Mouse (Mus musculus): ENCODE data around the gene Necab3. TPM values are rescaled to one million over a fixed set of nuclear protein-coding genes. Genes with fewer than 3 reads are reported as not detected.

The Necab3 gene
- polyA plus RNA-seq, 1 experiment from 2014 or later, result 1.2 TPM

DNA sequence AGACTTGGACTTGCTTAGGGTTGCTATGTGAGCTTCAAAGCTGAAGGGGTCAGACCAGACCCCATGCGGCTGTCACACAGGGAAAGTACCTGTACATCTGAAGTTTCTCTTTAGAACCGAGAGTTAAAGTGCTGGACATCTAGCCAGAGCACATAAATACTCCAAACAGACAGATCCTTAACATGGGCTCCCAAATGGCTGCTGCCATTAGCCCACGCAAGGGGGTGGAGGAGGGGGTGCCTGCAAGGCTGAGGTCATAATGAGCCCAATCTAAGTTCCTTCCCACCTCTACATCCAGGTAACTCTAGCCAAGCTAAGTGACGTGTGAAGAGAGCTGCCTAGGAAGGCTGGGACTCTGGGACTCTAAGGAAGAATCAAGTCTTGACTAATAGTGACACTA is 7.2 kb downstream of the Necab3 start, which contains the start of gene Actl10:
Gene Actl10 (plus strand): TSS at position 301 of the 400 bp plus-strand sequence.
- 0 out of 2 replicates have a peak within 1 kb of the TSS, but pooled peaks have one; percentile 1 for H3K9ac ChIP-seq
- H3K36me3 ChIP-seq, result no peaks in the 10 kb centered on the region
- ATAC-seq, result no peak
- 0 out of 2 replicates have a peak within 1 kb of the TSS, but pooled peaks have one; percentile 5 for H3K4me3 ChIP-seq (replicated peaks)
- no peaks in the 10 kb centered on the region for H3K9me3 ChIP-seq
- peaks cover 18% of the 10 kb centered on the region for H3K4me1 ChIP-seq (replicated peaks)
- peak within 1 kb of the TSS; percentile 48 for H3K4me2 ChIP-seq (replicated peaks)
- WGBS, result 78% methylated on average over 4 of the region's 4 CpGs
- H3K27me3 ChIP-seq (replicated peaks), result peaks cover 28% of the 10 kb centered on the region
- no peak within 1 kb of the TSS for H3K27ac ChIP-seq

DNA sequence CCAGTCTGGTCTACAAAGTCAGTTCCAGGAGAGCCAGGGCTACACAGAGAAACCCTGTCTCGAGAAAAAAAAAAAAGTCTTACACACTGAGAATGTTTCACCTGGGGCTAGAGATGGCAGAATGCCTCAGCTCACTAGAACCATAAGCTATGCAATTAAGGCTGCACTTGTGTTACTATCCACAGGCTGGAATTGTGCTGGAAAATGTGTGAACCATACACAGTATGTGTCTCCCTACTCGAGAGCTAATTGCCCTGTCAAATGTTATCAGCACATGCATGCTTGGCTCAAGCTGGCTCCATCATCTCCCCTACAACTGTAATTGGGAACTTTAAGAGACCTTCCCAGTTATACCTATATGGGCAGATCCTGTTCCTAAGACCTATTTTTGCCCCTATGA is 7.8 kb downstream of the Necab3 start:
- Histone ChIP-seq H3K4me2 (replicated peaks) (no peak overlapping the region), H3K9me3 (no peaks in the 10 kb centered on the region), H3K4me3 (replicated peaks) (no peak overlapping the region), H3K27me3 (replicated peaks) (peaks cover 28% of the 10 kb centered on the region), H3K36me3 (no peaks in the 10 kb centered on the region), H3K9ac (no peak overlapping the region), H3K4me1 (replicated peaks) (peaks cover 18% of the 10 kb centered on the region), H3K27ac (no peak overlapping the region)
- WGBS, result 75% methylated on average over 2 of the region's 2 CpGs
- ATAC-seq, result no peak

DNA sequence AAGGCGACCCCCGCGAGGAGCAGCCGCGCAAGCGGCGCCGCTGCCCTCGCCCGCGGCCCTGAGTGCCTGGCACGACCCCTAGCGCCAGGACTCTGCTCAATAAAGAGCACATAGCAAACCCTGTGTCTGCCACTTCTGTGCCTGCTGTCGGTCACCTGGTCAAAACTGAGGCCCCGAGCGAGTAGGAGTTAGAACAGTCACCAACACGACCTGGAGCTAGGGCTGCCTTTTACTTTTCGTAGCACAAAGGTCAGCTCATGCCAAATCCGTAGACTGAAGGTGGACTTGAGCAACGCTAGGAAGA is 8.9 kb downstream of the Necab3 start:
- WGBS, result 16% methylated on average over 20 of the region's 20 CpGs
- peaks cover 18% of the 10 kb centered on the region for H3K4me1 ChIP-seq (replicated peaks)
- H3K27ac ChIP-seq, result no peak overlapping the region
- peaks cover 28% of the 10 kb centered on the region for H3K27me3 ChIP-seq (replicated peaks)
- peak overlapping the region; percentile 44 for H3K4me3 ChIP-seq (replicated peaks)
- no peaks in the 10 kb centered on the region for H3K9me3 ChIP-seq
- H3K4me2 ChIP-seq (replicated peaks), result peak overlapping the region; percentile 92
- no peaks in the 10 kb centered on the region for H3K36me3 ChIP-seq
- no peak overlapping the region for H3K9ac ChIP-seq
- ATAC-seq, result 0 out of 2 replicates have a peak, but pooled peaks have one; percentile 6

DNA sequence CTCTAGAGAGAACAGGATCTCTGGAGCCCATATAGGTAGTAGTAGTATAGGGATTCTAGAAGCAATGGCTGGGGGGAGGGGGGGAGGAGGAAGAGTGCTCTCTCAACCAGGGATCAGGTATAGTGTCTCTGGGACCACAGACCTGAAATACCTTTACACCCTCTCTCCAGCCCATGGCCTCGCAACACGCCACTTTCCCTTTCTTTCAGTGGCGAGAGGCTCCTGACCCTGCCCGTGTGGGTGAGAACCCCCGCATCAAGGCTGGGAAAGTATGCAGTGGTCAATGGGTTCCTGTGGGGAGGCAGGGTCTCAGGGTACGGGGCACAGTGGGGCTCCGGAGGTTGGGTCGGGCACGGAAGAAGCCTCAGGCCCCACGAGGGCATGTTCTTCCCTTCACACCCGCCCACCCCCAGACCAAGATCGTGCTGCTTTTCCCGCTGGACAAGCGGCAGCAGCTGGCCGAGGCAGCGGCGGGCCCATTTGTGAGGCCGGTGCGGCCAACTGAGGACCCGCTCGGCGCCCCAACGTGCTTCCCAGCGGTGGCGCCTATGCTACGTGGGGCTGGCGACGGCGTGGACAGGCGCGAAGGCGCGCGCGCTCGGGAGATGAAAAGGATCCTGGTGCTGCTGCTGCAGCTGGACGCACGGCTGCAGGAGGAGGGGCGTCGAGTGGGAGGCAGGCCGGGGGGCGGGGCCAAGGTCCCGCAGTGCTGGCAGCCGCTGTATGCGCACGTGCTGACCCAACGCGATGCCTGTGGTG is 9.4 kb downstream of the Necab3 start:
- Histone ChIP-seq H3K9ac (peak overlapping the region; percentile 53), H3K36me3 (no peaks in the 10 kb centered on the region), H3K4me1 (replicated peaks) (peaks cover 18% of the 10 kb centered on the region), H3K27me3 (replicated peaks) (peaks cover 28% of the 10 kb centered on the region), H3K9me3 (no peaks in the 10 kb centered on the region), H3K4me3 (replicated peaks) (peak overlapping the region; percentile 44), H3K27ac (no peak overlapping the region), H3K4me2 (replicated peaks) (peak overlapping the region; percentile 92)
- WGBS, result 4% methylated on average over 47 of the region's 48 CpGs
- ATAC-seq, result peak; percentile 86

DNA sequence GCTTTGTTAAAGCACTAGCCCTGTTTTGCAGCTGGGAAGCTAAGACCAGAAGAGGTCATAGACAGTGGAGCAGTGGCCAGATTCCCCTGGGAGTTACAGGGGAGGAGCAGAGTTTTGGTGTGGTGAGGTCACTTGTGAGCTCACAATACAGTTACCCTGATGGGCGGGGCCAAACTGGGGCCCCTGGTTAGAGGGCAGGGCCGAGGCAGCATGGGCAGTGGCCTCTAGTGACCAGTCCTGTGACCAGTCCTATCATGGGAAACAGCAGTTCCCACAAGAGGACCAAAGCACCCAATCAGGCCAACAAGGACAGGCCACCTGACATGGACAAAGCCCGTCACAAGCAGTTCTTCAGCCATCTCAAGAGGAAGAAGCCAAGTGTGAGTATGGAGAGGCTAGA is 10.0 kb downstream of the Necab3 start:
- H3K4me1 ChIP-seq (replicated peaks), result peaks cover 20% of the 10 kb centered on the region
- WGBS, result 56% methylated on average over 3 of the region's 3 CpGs
- no peaks in the 10 kb centered on the region for H3K36me3 ChIP-seq
- peak overlapping the region; percentile 92; the same call in 1 of the 2 replicates for H3K4me2 ChIP-seq (replicated peaks)
- no peak overlapping the region for H3K27ac ChIP-seq
- H3K27me3 ChIP-seq (replicated peaks), result peaks cover 28% of the 10 kb centered on the region
- H3K9me3 ChIP-seq, result no peaks in the 10 kb centered on the region
- no peak overlapping the region for H3K4me3 ChIP-seq (replicated peaks)
- H3K9ac ChIP-seq, result no peak overlapping the region
- no peak for ATAC-seq

DNA sequence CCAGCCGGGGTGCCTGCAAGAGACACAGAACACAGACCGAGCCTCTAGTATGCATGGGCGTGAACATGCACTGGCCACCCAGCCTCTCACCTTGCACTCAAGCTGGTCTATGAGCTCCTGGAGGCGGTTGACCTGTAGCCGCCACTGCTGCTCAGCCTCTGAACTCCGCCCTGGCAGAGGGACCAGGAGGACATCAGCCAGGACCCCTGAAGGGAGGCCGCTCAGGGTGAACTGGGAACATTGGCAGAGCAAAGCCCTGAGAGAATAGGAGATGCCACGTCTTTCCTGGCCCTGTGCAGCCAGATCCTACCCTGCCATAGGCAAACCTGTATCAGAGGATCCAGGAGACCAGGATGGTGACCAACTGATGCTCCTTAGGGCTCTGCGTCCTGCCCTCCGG is 12.0 kb downstream of the Necab3 start, which contains the start of gene 1700003F12Rik:
Gene 1700003F12Rik (plus strand): TSS at position 375 of the 400 bp plus-strand sequence.
- WGBS, result 88% methylated on average over 10 of the region's 10 CpGs
- H3K9me3 ChIP-seq, result no peaks in the 10 kb centered on the region
- H3K27me3 ChIP-seq (replicated peaks), result peaks cover 16% of the 10 kb centered on the region
- H3K4me2 ChIP-seq (replicated peaks), result no peak within 1 kb of the TSS
- no peak within 1 kb of the TSS for H3K9ac ChIP-seq
- no peaks in the 10 kb centered on the region for H3K36me3 ChIP-seq
- no peak within 1 kb of the TSS for H3K27ac ChIP-seq
- H3K4me3 ChIP-seq (replicated peaks), result no peak within 1 kb of the TSS
- ATAC-seq, result no peak
- H3K4me1 ChIP-seq (replicated peaks), result peaks cover 13% of the 10 kb centered on the region

DNA sequence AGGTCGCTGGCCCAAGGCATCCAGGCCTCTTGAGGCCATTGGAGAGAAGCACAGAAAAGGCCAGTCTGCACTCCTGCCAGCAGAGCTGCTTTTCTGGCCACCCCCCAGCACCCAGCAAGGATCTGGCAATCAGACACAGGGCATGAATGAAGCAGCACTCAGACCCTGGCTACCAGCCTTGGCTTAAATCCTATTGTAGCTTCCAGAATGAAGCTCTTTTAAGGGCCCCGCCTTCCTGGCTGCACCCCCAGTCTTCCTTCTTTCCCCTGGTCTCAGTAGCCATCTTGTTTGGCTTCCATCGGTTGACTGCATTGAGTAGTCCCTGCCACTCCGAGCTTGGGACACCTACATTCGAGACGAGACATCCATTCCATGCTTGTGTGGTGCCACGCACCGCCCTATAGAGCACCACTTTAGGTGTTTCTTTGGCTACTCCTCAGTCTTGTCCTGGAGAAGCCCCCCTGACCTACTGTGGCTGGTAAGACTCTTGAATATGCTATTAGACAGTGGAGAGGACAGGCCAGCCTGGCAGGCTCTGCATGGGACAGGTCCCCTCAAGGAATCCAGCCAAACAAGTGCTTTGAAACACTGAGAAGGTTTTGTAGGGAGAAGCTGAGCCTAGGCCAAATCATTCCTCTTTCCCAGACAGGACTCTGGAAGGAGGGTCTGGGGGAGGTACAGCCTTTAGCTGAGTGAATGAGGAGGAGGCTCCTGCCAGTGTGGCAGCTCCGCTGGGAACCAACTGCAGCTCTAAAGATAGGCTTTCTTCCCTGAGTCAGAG is 14.9 kb downstream of the Necab3 start:
- H3K4me3 ChIP-seq (replicated peaks), result no peak overlapping the region
- H3K36me3 ChIP-seq, result no peaks in the 10 kb centered on the region
- 0 out of 2 replicates have a peak, but pooled peaks cover 3% of the 10 kb centered on the region for H3K4me1 ChIP-seq (replicated peaks)
- no peaks in the 10 kb centered on the region for H3K27me3 ChIP-seq (replicated peaks)
- 86% methylated on average over 9 of the region's 9 CpGs for WGBS
- no peak overlapping the region for H3K9ac ChIP-seq
- H3K4me2 ChIP-seq (replicated peaks), result no peak overlapping the region
- no peak for ATAC-seq
- H3K9me3 ChIP-seq, result no peaks in the 10 kb centered on the region
- H3K27ac ChIP-seq, result no peak overlapping the region

DNA sequence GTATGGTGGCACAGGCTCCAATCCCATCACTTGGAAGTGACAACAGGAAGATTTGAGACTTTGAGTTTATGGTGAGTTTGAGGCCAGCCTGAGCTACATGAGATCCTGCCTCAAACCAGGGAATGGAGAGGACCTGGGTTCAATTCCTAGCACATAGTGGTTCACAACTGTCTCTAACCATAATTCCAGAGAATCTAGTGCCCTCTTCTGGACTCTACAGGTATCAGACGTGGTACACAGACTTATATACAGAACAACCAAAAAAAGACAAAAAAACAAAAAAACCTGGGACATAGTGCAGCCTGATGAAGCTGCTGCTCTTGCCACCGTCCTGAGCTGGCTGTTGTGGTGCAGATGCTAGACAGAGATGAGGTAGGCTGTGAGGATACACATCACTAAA is 17.1 kb downstream of the Necab3 start:
- no peak for ATAC-seq
- H3K4me1 ChIP-seq (replicated peaks), result 0 out of 2 replicates have a peak, but pooled peaks cover 3% of the 10 kb centered on the region
- no peaks in the 10 kb centered on the region for H3K9me3 ChIP-seq
- no peak overlapping the region for H3K4me3 ChIP-seq (replicated peaks)
- H3K4me2 ChIP-seq (replicated peaks), result no peak overlapping the region
- no peaks in the 10 kb centered on the region for H3K36me3 ChIP-seq
- WGBS, result 85% methylated on average over 2 of the region's 2 CpGs
- H3K27me3 ChIP-seq (replicated peaks), result no peaks in the 10 kb centered on the region
- no peak overlapping the region for H3K9ac ChIP-seq
- no peak overlapping the region for H3K27ac ChIP-seq

DNA sequence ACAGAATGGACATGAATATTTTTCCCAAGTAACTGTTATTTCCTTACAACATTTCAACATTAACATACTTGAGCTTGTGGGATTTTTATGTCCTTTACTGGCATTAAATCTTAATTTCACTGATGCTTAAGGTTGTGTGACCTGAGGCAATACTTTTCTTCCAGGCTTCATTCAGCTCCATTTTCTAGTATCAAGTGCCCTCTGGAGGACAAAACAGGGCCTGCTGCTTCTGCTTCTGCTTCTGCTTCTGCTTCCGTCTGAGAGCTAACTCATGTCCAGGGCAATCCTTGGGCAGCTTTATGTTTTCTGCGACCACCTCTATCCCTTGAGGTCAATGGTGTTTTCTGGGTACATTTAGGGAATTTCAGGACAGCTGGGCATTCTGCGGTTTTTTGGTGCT is 19.0 kb downstream of the Necab3 start:
- ATAC-seq, result no peak
- Histone ChIP-seq H3K36me3 (peaks cover 8% of the 10 kb centered on the region; the same call in 1 of the 2 replicates), H3K27me3 (replicated peaks) (no peaks in the 10 kb centered on the region), H3K4me3 (replicated peaks) (no peak overlapping the region), H3K4me2 (replicated peaks) (no peak overlapping the region), H3K9me3 (no peaks in the 10 kb centered on the region), H3K27ac (no peak overlapping the region), H3K9ac (no peak overlapping the region), H3K4me1 (replicated peaks) (0 out of 2 replicates have a peak, but pooled peaks cover 3% of the 10 kb centered on the region)
- WGBS, result 79% methylated on average over 3 of the region's 3 CpGs

DNA sequence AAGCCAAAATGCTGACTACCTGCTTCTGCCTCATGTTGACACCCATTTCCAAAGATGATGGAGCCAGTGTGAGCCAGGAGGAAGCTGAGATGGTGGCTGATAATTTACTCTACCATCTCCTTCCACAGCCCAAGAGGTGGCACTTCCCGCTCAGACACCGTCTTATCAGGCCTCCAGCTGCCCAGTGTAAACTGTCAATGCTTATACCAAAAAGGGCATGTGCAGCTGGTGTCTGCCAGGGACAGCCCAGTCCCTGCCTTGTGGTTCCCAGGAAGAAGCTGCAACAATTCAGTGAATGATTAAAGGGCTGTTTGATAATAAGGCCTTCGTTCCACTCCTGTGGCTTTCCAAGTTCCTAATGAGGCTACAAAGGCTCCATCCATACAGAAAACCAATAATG is 20.0 kb downstream of the Necab3 start:
- no peak; the same call in 1 of the 2 replicates for ATAC-seq
- Histone ChIP-seq H3K4me1 (replicated peaks) (0 out of 2 replicates have a peak, but pooled peaks cover 2% of the 10 kb centered on the region), H3K9me3 (no peaks in the 10 kb centered on the region), H3K4me2 (replicated peaks) (no peak overlapping the region), H3K27me3 (replicated peaks) (no peaks in the 10 kb centered on the region), H3K4me3 (replicated peaks) (no peak overlapping the region), H3K9ac (no peak overlapping the region), H3K36me3 (peaks cover 10% of the 10 kb centered on the region; the same call in 1 of the 2 replicates), H3K27ac (no peak overlapping the region)
- 31% methylated on average over 3 of the region's 3 CpGs for WGBS

DNA sequence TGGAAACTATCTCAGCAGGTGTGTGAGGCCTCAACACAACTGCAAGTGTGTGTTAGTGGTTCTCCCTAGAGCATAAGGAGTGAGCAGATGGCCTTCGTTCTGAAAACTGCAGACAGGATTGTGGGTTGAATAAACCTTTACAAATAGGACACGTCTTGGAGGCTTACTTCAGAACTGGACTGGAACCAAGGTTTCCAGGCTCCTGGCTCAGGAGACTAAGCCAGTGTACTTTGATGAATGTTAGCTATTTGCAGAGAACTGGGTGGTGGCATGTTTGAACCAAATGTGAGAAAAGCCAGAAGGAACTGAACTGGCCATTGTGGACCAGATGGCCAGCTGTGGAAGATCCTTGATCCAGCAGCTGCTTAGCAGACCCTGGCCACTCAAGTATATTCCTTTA is 20.4 kb downstream of the Necab3 start:
- Histone ChIP-seq H3K9me3 (no peaks in the 10 kb centered on the region), H3K4me2 (replicated peaks) (no peak overlapping the region), H3K9ac (no peak overlapping the region), H3K4me1 (replicated peaks) (no peaks in the 10 kb centered on the region), H3K27me3 (replicated peaks) (no peaks in the 10 kb centered on the region), H3K36me3 (peaks cover 10% of the 10 kb centered on the region; the same call in 1 of the 2 replicates), H3K4me3 (replicated peaks) (no peak overlapping the region), H3K27ac (no peak overlapping the region; the same call in 1 of the 2 replicates)
- 38% methylated on average over 2 of the region's 2 CpGs for WGBS
- ATAC-seq, result peak; percentile 53; the same call in 1 of the 2 replicates

DNA sequence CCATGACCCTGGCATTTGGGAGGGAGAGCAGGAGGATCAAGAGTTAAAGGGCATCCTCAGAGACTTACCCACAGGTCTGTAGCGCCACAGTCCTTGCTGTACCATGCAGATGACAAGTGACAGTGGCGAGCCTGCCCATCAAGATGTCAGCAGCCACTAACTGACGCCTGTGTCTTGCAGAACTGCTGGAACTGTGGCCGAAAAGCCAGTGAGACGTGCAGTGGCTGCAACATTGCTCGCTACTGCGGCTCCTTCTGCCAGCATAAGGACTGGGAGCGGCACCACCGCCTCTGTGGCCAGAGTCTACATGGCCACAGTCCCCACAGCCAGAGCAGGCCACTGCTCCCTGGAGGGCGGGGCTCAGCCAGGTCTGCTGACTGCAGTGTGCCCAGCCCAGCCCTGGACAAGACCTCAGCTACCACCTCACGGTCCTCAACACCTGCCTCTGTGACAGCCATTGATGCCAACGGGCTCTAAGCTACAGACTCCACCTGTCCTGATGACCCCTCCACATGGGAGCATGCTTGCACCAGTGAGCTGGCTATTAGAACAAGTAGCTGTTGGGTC is 23.9 kb downstream of the Necab3 start:
- Histone ChIP-seq H3K4me3 (replicated peaks) (no peak overlapping the region), H3K9ac (no peak overlapping the region), H3K36me3 (peaks cover 21% of the 10 kb centered on the region; the same call in 1 of the 2 replicates), H3K4me1 (replicated peaks) (no peaks in the 10 kb centered on the region), H3K4me2 (replicated peaks) (no peak overlapping the region), H3K27me3 (replicated peaks) (no peaks in the 10 kb centered on the region), H3K9me3 (no peaks in the 10 kb centered on the region), H3K27ac (no peak overlapping the region)
- no peak for ATAC-seq
- 93% methylated on average over 12 of the region's 12 CpGs for whole genome bisulfite sequencing

All from intestine, embryonic 15.5 days (tissue).